Mouse (Mus musculus) macrophage (primary cell): ENCODE results near the gene Pcdh17. TPM values are rescaled to one million over a fixed set of nuclear protein-coding genes. Genes with fewer than 3 reads are reported as not detected.

Experiments used
- H3K27ac ChIP-seq: fragments of 350-480 bp; formaldehyde crosslinking; 2 replicates; pipeline ENCODE4 v1.9.0; 2021
- H3K36me3 ChIP-seq: fragments of 350-480 bp; formaldehyde crosslinking; 2 replicates; pipeline ENCODE4 v1.9.0; 2021; ENCODE audit errors: inconsistent target
- H3K4me3 ChIP-seq: fragments of 350-480 bp; formaldehyde crosslinking; 2 replicates; pipeline ENCODE4 v1.9.0; 2021; ENCODE audit errors: inconsistent target
- H3K79me2 ChIP-seq: fragments of 350-480 bp; formaldehyde crosslinking; 2 replicates; pipeline ENCODE4 v1.9.0; 2021; ENCODE audit errors: inconsistent target
- WGBS: methylation state at CpG from one replicate; pipeline ENCODE4 v1.1.7; 2026; ENCODE audit warnings: inconsistent platforms; ENCODE audit not compliant: missing documents; 5-methylcytosine and 5-hydroxymethylcytosine counted together
- polyA plus RNA-seq: library from polyadenylated mRNA; stranded (reverse); fragments of 250-400 nt; gene quantifications from 3 replicates; pipeline ENCODE4 v1.2.4, GENCODE M21; 2018; ENCODE audit warnings: inconsistent platforms

Pcdh17 gene
- polyA plus RNA-seq, 1 experiment from 2014 or later, result not detected

GRCm38 (mm10) chr14:84551546-84551945 is 108.2 kb downstream of the Pcdh17 start:
- WGBS, result 86% methylated on average over 5 of the region's 5 CpGs
- no peak overlapping the region for H3K27ac ChIP-seq
- no peak overlapping the region for H3K4me3 ChIP-seq
- H3K36me3 ChIP-seq, result no peaks in the 10 kb centered on the region
- H3K79me2 ChIP-seq, result no peaks in the 10 kb centered on the region

DNA sequence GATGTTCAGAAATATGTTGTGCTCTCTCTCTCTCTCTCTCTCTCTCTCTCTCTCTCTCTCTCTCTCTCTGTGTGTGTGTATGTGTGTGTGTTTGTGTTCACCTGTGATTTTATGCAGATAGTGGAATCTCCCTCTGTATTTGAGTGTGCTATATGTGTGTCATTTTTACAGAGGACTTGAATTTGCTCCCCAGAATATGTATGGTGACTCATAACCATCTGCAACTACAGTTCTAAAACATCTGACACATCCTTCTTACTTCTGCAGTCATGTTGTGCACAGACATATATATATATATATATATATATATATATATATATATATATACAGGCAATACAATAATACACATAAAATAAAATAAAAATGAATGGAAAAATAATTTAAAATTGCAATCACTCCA is 127.7 kb downstream of the Pcdh17 start:
- Histone ChIP-seq H3K27ac (no peak overlapping the region), H3K36me3 (no peaks in the 10 kb centered on the region), H3K4me3 (no peak overlapping the region), H3K79me2 (no peaks in the 10 kb centered on the region)
